Mouse (Mus musculus): ENCODE results near the gene Aanat. TPM values are rescaled to one million over a fixed set of nuclear protein-coding genes. Genes with fewer than 3 reads are reported as not detected.

Aanat gene
- total and polyA plus RNA-seq, 3 experiments: not detected

DNA sequence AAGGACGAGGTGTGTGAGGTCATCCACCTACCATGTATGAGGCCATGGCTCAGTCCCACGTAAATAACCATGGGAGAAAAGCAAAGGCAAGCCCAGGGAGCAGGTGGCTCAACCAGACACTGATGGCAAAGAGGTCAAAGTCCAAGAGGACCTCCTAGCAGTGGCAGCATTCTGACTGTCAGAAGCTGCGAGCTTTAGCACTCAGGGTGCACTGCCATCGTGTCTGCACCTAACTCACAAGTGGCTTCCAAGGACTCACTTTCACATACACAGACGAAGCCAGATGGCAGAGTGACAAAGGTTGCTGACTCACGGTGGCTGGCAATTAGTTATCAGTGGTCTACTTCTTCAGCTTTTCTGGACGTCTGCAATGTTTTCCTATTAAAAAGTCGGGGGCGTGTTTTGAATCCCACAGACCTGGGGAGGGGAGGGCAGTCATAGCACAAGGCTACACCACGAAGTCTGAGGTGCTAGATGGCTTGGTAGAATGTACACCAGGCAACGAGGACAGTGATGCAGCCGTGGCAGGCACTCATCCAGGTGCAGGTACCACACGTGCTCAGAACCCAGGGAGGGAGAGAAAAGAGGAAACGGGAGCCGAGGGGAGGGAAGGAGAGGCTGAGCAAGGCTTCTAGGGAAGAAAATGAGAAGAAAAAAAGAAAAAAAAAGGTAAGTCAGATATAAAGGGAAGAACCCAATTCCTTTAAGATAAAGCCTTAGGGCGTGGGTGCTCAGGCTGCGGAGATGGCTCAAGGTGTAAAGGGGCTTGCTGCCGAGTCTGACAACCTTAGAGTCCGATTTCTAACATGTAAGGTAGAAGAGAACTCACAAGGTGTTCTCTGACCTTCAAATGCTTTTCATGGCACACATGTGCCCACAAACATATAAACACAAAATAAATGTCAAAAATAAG is 14.2 kb upstream of the Aanat start:
- Histone ChIP-seq H3K4me3 (ENCODE audit: control insufficient read depth in 1 of 2, insufficient read depth in 1 of 2, low read depth in 2 of 2, low read length in 2 of 2) (peak overlapping the region in 1 of 2 experiments; percentile 17; a peak in 2 of 4 replicates), H3K36me3 (ENCODE audit: control insufficient read depth in 1 of 2, insufficient read depth in 2 of 2, low read length in 2 of 2) (peaks cover 0 to 31% of the 10 kb centered on the region in 2 experiments; a peak in 2 of 4 replicates), H3K79me2 (ENCODE audit: control insufficient read depth, insufficient read depth, low read length, poor library complexity) (peaks cover 51% of the 10 kb centered on the region; the same call in 1 of the 2 replicates), H3K27ac (ENCODE audit: control insufficient read depth, low read depth, low read length) (peak overlapping the region; percentile 52), H3K9ac (ENCODE audit: control insufficient read depth, low read depth, low read length, poor library complexity, severe bottlenecking) (no peak overlapping the region; the same call in 1 of the 2 replicates), H3K27me3 (ENCODE audit: control insufficient read depth in 1 of 2, insufficient read depth in 2 of 2, low read length in 2 of 2) (no peaks in the 10 kb centered on the region), H3K9me3 (replicated peaks; ENCODE audit: insufficient read depth, low read length) (no peaks in the 10 kb centered on the region), H3K4me1 (ENCODE audit: control insufficient read depth in 1 of 2, insufficient read depth in 2 of 2, low read length in 2 of 2) (peaks cover 18 to 41% of the 10 kb centered on the region in 2 experiments)
- DNase-seq (ENCODE audit: low read depth, low spot score): peak; percentile 92
- TF ChIP-seq MAZ (IDR thresholded peaks at IDR 0.05; ENCODE audit: low read depth, low read length) (0 out of 2 replicates have a peak, but pooled peaks have one; percentile 73), TCF12 (IDR thresholded peaks at IDR 0.05; ENCODE audit: low read depth, low read length) (peak; percentile 78), ZKSCAN1 (IDR thresholded peaks at IDR 0.05; ENCODE audit: low read depth, low read length) (no peak), SIN3A (IDR thresholded peaks at IDR 0.05; ENCODE audit: low read length) (peak; percentile 94), RCOR1 (IDR thresholded peaks at IDR 0.05; ENCODE audit: low read depth, low read length) (peak; percentile 43), MEF2A (IDR thresholded peaks at IDR 0.05; ENCODE audit: extremely low read depth, insufficient replicate concordance, low read depth, low read length, poor library complexity, severe bottlenecking) (no peak; the same call in 1 of the 2 replicates), NELFE (IDR thresholded peaks at IDR 0.05; ENCODE audit: low read depth, low read length) (no peak), JUND (IDR thresholded peaks at IDR 0.05; ENCODE audit: low read depth, low read length) (0 out of 2 replicates have a peak, but pooled peaks have one; percentile 47), ZC3H11A (IDR thresholded peaks at IDR 0.05; ENCODE audit: low read depth, low read length) (no peak; the same call in 1 of the 2 replicates), GATA1 (IDR thresholded peaks at IDR 0.05; ENCODE audit: low read depth, low read length) (peak; percentile 79), USF1 (IDR thresholded peaks at IDR 0.05; ENCODE audit: low read depth, low read length) (peak; percentile 55), HCFC1 (IDR thresholded peaks at IDR 0.05; ENCODE audit: low read depth, low read length) (no peak; the same call in 1 of the 2 replicates), GABPA (IDR thresholded peaks at IDR 0.05; ENCODE audit: low read depth, low read length) (peak; percentile 96), POLR2AphosphoS5 (IDR thresholded peaks at IDR 0.05; ENCODE audit: borderline replicate concordance, low read depth, low read length) (no peak), POLR2A (IDR thresholded peaks at IDR 0.05; ENCODE audit: control insufficient read depth in 1 of 2, insufficient read depth in 1 of 2, low read depth in 1 of 2, low read length in 2 of 2, poor library complexity in 1 of 2) (no peak; a peak in 1 of 4 replicates), POLR2AphosphoS2 (IDR thresholded peaks at IDR 0.05; ENCODE audit: low read length) (no peak; the same call in 1 of the 2 replicates), USF2 (IDR thresholded peaks at IDR 0.05; ENCODE audit: borderline replicate concordance in 1 of 2, insufficient read depth in 1 of 2, low read depth in 1 of 2, low read length in 2 of 2) (no peak), MXI1 (IDR thresholded peaks at IDR 0.05; ENCODE audit: low read depth, low read length) (peak; percentile 90), ELF1 (IDR thresholded peaks at IDR 0.05; ENCODE audit: low read depth, low read length) (peak; percentile 47), RAD21 (IDR thresholded peaks at IDR 0.05; ENCODE audit: low read depth, low read length) (no peak), E2F4 (IDR thresholded peaks at IDR 0.05; ENCODE audit: borderline replicate concordance, low read depth, low read length) (no peak), TAL1 (IDR thresholded peaks at IDR 0.05; ENCODE audit: low read length) (peak; percentile 75), NRF1 (IDR thresholded peaks at IDR 0.05; ENCODE audit: insufficient read depth, low read depth, low read length, poor library complexity, severe bottlenecking) (no peak), EP300 (IDR thresholded peaks at IDR 0.05; ENCODE audit: low read depth in 1 of 2, low read length in 2 of 2) (peak; percentile 62 to 81), MYB (IDR thresholded peaks at IDR 0.05; ENCODE audit: low read depth, low read length) (no peak), MAFK (IDR thresholded peaks at IDR 0.05; ENCODE audit: borderline replicate concordance, low read depth, low read length) (peak; percentile 91), UBTF (IDR thresholded peaks at IDR 0.05; ENCODE audit: borderline replicate concordance, insufficient read depth, low read depth, low read length) (no peak), SMC3 (IDR thresholded peaks at IDR 0.05; ENCODE audit: low read depth, low read length) (no peak), KAT2A (conservative IDR thresholded peaks at IDR 0.05; ENCODE audit: low read depth, low read length) (peak; percentile 23; the same call in 1 of the 2 replicates), CHD1 (IDR thresholded peaks at IDR 0.05; ENCODE audit: low read depth, low read length) (peak; percentile 27; the same call in 1 of the 2 replicates), BHLHE40 (IDR thresholded peaks at IDR 0.05; ENCODE audit: borderline replicate concordance, low read depth, low read length) (peak; percentile 88), ZNF384 (IDR thresholded peaks at IDR 0.05; ENCODE audit: low read depth, low read length) (peak; percentile 91), ETS1 (IDR thresholded peaks at IDR 0.05; ENCODE audit: low read depth, low read length) (peak; percentile 96), CHD2 (IDR thresholded peaks at IDR 0.05; ENCODE audit: low read length) (no peak)
